Mouse (Mus musculus): Measurements from ENCODE around the gene Trib3. TPM values are rescaled to one million over a fixed set of nuclear protein-coding genes. Genes with fewer than 3 reads are reported as not detected.

Gene Trib3
- 0.74 and 2.0 TPM in 2 replicates for polyA plus RNA-seq (2015; fragmentation: Nextera tagmentation; extraction: Ambion mirVana)

DNA sequence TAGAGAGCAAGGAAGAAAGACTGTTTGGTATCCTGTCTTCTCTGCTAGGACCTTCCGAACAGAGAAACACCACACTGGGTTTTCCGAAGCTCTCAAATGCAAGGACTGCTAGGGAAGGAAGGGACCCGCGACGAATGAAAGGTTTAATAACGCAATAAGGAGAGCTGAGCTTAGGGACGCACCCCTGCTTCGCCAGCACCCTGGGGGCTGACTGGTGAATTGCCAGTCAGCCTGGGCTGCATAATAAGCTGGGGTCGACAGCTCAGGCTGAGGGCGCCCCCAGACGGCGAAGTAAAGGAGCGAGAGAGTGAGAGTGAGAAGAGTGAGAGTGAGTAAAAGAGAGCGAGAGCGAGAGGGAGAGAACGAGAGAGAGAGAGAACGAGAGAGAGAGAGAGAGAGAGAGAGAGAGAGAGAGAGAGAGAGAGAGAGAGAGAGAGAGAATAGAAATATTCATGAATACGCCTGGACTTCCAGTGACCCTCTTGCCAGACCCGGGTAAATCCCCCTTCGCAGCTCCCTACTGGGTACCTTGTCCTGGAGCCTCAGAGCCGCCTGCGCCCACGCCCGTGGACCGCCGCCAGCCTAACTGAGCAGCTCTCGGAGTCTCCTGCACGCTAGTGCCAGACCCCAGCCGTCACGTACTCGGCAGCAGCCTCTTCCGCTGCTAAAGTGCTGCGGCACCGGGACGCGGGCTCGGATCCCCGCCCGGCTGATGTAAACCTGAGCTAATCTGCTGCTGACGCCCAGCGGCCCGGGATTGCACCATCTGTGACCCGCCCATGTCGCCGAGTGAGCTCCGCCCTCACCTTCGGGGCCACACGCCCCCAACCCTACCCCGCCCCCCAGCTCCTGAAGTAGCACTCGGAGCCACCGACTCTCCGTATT is at the start of gene Trib3:
Gene Trib3, minus strand, starts transcription at position 704 of the 885 bp plus-strand sequence.

GRCm38 (mm10) chr2:152376345-152376741 is 32.5 kb upstream of the Trib3 start, which contains the start of gene Nrsn2:
Nrsn2 (minus strand) TSS chr2:152376638.

DNA sequence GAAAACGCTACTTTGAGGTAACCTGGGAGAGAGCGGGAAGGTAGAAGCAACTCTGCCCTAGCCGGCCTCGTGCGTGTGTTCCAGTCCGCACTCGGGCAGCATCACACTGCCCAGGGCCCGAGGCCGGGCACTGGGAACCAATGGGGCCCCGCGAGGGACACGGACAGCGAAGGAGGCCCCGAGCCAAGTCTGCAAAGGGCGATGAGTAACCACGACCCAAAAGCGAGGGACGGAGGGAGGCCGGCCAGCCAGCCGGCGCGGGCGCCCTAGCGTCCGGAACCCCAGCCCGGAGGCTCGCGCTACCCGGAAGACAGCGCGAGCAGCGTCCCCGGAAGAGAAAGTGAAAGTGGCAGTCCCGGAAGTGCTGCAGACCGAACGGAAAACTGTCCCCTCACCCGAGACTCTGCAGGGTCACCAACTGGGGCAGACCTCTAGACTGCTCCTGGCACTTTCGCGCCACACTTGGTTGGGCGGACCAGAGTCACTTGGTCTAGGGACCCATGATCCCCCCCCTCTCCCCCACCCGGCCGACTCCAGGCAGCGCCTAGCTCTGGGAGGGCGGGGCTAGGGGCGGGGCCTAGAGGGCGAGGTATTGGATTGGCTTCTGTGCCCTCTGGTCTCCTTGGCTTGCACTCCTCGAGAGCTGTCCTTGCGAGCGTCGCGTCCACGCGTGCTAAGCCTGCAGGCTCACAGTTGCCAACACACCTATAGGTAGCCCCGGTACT is 11.6 kb downstream of the Trib3 start, which contains the start of gene Rbck1:
Gene Rbck1, minus strand, starts transcription at position 553 of the 725 bp plus-strand sequence.

GRCm38 (mm10) chr2:152293727-152294475 is 49.9 kb downstream of the Trib3 start, which contains the start of gene Tbc1d20:
Tbc1d20 (plus strand) TSS chr2:152293828.

Other genes with a start within 250 kb of the Trib3 start
- gene Srxn1, start 238.5 kb downstream of the Trib3 start, polyA plus RNA-seq (2015; fragmentation: Nextera tagmentation; extraction: Ambion mirVana), result 10.9 and 12.0 TPM in 2 replicates
- gene Tcf15, start 200.5 kb downstream of the Trib3 start, polyA plus RNA-seq (2015; fragmentation: Nextera tagmentation; extraction: Ambion mirVana), result 16.7 TPM in 2 replicates
- gene Csnk2a1, start 117.2 kb downstream of the Trib3 start, polyA plus RNA-seq (2015; fragmentation: Nextera tagmentation; extraction: Ambion mirVana), result 59.0 and 60.8 TPM in 2 replicates
- gene Tbc1d20, start 50.2 kb downstream of the Trib3 start, polyA plus RNA-seq (2015; fragmentation: Nextera tagmentation; extraction: Ambion mirVana), result 24.3 and 28.0 TPM in 2 replicates
- 40.7 and 46.3 TPM in 2 replicates for gene Rbck1, start 11.4 kb downstream of the Trib3 start, polyA plus RNA-seq (2015; fragmentation: Nextera tagmentation; extraction: Ambion mirVana)
- gene Nrsn2, start 32.6 kb upstream of the Trib3 start, polyA plus RNA-seq (2015; fragmentation: Nextera tagmentation; extraction: Ambion mirVana), result 0.13 TPM in 1 of 2 replicates, not detected in the other
- gene Sox12, start 54.0 kb upstream of the Trib3 start, polyA plus RNA-seq (2015; fragmentation: Nextera tagmentation; extraction: Ambion mirVana), result 2.7 and 2.8 TPM in 2 replicates
- gene Zcchc3, start 71.0 kb upstream of the Trib3 start, polyA plus RNA-seq (2015; fragmentation: Nextera tagmentation; extraction: Ambion mirVana), result 15.2 and 16.1 TPM in 2 replicates
- gene 6820408C15Rik, start 71.6 kb upstream of the Trib3 start, polyA plus RNA-seq (2015; fragmentation: Nextera tagmentation; extraction: Ambion mirVana), result 0.12 and 0.28 TPM in 2 replicates
- gene Defb23, start 120.6 kb upstream of the Trib3 start, polyA plus RNA-seq (2015; fragmentation: Nextera tagmentation; extraction: Ambion mirVana), result not detected in 2 replicates
- gene Defb20, start 133.0 kb upstream of the Trib3 start, polyA plus RNA-seq (2015; fragmentation: Nextera tagmentation; extraction: Ambion mirVana), result not detected in 2 replicates
- gene Defb22, start 146.1 kb upstream of the Trib3 start, polyA plus RNA-seq (2015; fragmentation: Nextera tagmentation; extraction: Ambion mirVana), result not detected in 2 replicates
- gene Defb26, start 167.7 kb upstream of the Trib3 start, polyA plus RNA-seq (2015; fragmentation: Nextera tagmentation; extraction: Ambion mirVana), result not detected in 2 replicates
- gene Defb28, start 174.2 kb upstream of the Trib3 start, polyA plus RNA-seq (2015; fragmentation: Nextera tagmentation; extraction: Ambion mirVana), result not detected in 2 replicates
- not detected in 2 replicates for gene Defb29, start 196.1 kb upstream of the Trib3 start, polyA plus RNA-seq (2015; fragmentation: Nextera tagmentation; extraction: Ambion mirVana)
- gene Gm17416, start 225.3 kb upstream of the Trib3 start, polyA plus RNA-seq (2015; fragmentation: Nextera tagmentation; extraction: Ambion mirVana), result not detected in 2 replicates
- gene Defb21, start 228.7 kb upstream of the Trib3 start, polyA plus RNA-seq (2015; fragmentation: Nextera tagmentation; extraction: Ambion mirVana), result not detected in 2 replicates
- not detected in 2 replicates for gene Defb19, start 236.3 kb upstream of the Trib3 start, polyA plus RNA-seq (2015; fragmentation: Nextera tagmentation; extraction: Ambion mirVana)

All from skeletal muscle tissue, postnatal 0 days (tissue).